Mouse (Mus musculus) olfactory bulb, adult 2 months (tissue): ENCODE results near the gene Gpr45.

Experiments
- CTCF ChIP-seq: fragments of 200-500 bp; IDR thresholded peaks from 2 replicates; pipeline ENCODE4 v1.5.1; 2012; ENCODE audit warnings: low read depth, mild to moderate bottlenecking, low read length, moderate library complexity; ENCODE audit not compliant: insufficient read depth
- POLR2A ChIP-seq: fragments of 200-500 bp; IDR thresholded peaks from 2 replicates; pipeline ENCODE4 v1.6.1; 2012; ENCODE audit warnings: mild to moderate bottlenecking, low read depth, low read length, moderate library complexity; ENCODE audit not compliant: insufficient read depth

GRCm38 (mm10) chr1:42933613-42934012 is 19.1 kb upstream of the Gpr45 start:
- TF ChIP-seq CTCF (no peak), POLR2A (no peak)
